Mouse (Mus musculus) liver, embryonic 16.5 days (tissue): ENCODE results near the gene Tanc1. TPM values are rescaled to one million over a fixed set of nuclear protein-coding genes. Genes with fewer than 3 reads are reported as not detected.

Experiments used
- ATAC-seq: fragments of 200-750 bp; cut with Nextera tagmentation; 2 replicates; pipeline ENCODE4 v1.8.0; 2017; ENCODE audit warnings: low read depth, mild to moderate bottlenecking, moderate number of reproducible peaks, moderate library complexity
- H3K27ac ChIP-seq: fragments of 300-500 bp; sonication (generic); 2 replicates; pipeline ENCODE4 v1.5.1; 2014; ENCODE audit warnings: mild to moderate bottlenecking, low read length
- H3K27me3 ChIP-seq: fragments of 300-500 bp; sonication (generic); 2 replicates; pipeline ENCODE4 v1.6.1; 2014; ENCODE audit warnings: low read depth, low read length, mixed read lengths; ENCODE audit not compliant: control insufficient read depth, insufficient read depth
- H3K36me3 ChIP-seq: fragments of 300-500 bp; sonication (generic); 2 replicates; pipeline ENCODE4 v1.6.1; 2014; ENCODE audit warnings: mild to moderate bottlenecking; ENCODE audit not compliant: control insufficient read depth, insufficient read depth
- H3K4me1 ChIP-seq: fragments of 300-500 bp; sonication (generic); 2 replicates; pipeline ENCODE4 v1.6.1; 2014; ENCODE audit warnings: low read depth, low read length, mixed read lengths; ENCODE audit not compliant: control insufficient read depth
- H3K4me2 ChIP-seq: fragments of 300-500 bp; sonication (generic); 2 replicates; pipeline ENCODE4 v1.6.1; 2014; ENCODE audit warnings: low read depth, low read length, mixed read lengths
- H3K4me3 ChIP-seq: fragments of 300-500 bp; sonication (generic); 2 replicates; pipeline ENCODE4 v1.5.1; 2014; ENCODE audit warnings: low read depth, mild to moderate bottlenecking, low read length
- H3K9ac ChIP-seq: fragments of 300-500 bp; sonication (generic); 2 replicates; pipeline ENCODE4 v1.6.1; 2014; ENCODE audit warnings: low read depth, low read length
- H3K9me3 ChIP-seq: fragments of 300-500 bp; sonication (generic); replicated peaks from 2 replicates; pipeline ENCODE4 v1.6.1; 2016; ENCODE audit warnings: low read length; ENCODE audit not compliant: control insufficient read depth
- WGBS: fragments of 180-500 bp; shearing (Covaris S2); extraction: QIAGEN DNeasy Blood & Tissue Kit; methylation state at CpG from one replicate; pipeline ENCODE4 v1.1.7; 2014; ENCODE audit not compliant: insufficient replicate concordance; 5-methylcytosine and 5-hydroxymethylcytosine counted together
- polyA plus RNA-seq: library from polyadenylated mRNA; unstranded; fragments of >200 nt; fragmentation: Nextera tagmentation; extraction: Ambion mirVana; gene quantifications from 2 replicates; pipeline ENCODE4 v1.2.1, GENCODE M21; 2015

The Tanc1 gene
- polyA plus RNA-seq, 1 experiment from 2014 or later = 3.9 TPM

GRCm38 (mm10) chr2:59771708-59772107 lies 159.9 kb downstream of the Tanc1 start:
- no peak overlapping the region for H3K4me2 ChIP-seq
- no peak overlapping the region for H3K9ac ChIP-seq
- H3K27me3 ChIP-seq = no peaks in the 10 kb centered on the region
- no peaks in the 10 kb centered on the region for H3K4me1 ChIP-seq
- H3K4me3 ChIP-seq = no peak overlapping the region
- 60% methylated on average over 8 of the region's 8 CpGs for WGBS
- no peak overlapping the region for H3K27ac ChIP-seq
- no peaks in the 10 kb centered on the region for H3K36me3 ChIP-seq
- no peaks in the 10 kb centered on the region for H3K9me3 ChIP-seq
- ATAC-seq = no peak

GRCm38 (mm10) chr2:59772261-59772683 lies 160.4 kb downstream of the Tanc1 start:
- Histone ChIP-seq H3K4me3 (no peak overlapping the region), H3K27me3 (no peaks in the 10 kb centered on the region), H3K9me3 (no peaks in the 10 kb centered on the region), H3K4me2 (no peak overlapping the region), H3K9ac (no peak overlapping the region), H3K27ac (no peak overlapping the region), H3K4me1 (no peaks in the 10 kb centered on the region), H3K36me3 (no peaks in the 10 kb centered on the region)
- WGBS = 61% methylated on average over 12 of the region's 12 CpGs
- ATAC-seq = no peak

GRCm38 (mm10) chr2:59774374-59774773 lies 162.5 kb downstream of the Tanc1 start:
- Histone ChIP-seq H3K4me2 (no peak overlapping the region), H3K9ac (no peak overlapping the region), H3K36me3 (no peaks in the 10 kb centered on the region), H3K9me3 (no peaks in the 10 kb centered on the region), H3K4me3 (no peak overlapping the region), H3K27me3 (no peaks in the 10 kb centered on the region), H3K27ac (no peak overlapping the region), H3K4me1 (no peaks in the 10 kb centered on the region)
- ATAC-seq = no peak
- WGBS = 65% methylated on average over 6 of the region's 6 CpGs

- no peak overlapping the region for H3K9ac ChIP-seq
- WGBS = 74% methylated on average over 5 of the region's 5 CpGs
- ATAC-seq = no peak
These were observed 163.3 kb downstream of the Tanc1 start for GRCm38 (mm10) chr2:59775148-59775547.

GRCm38 (mm10) chr2:59775820-59776219 lies 164.0 kb downstream of the Tanc1 start:
- Histone ChIP-seq H3K9me3 (no peaks in the 10 kb centered on the region), H3K4me2 (no peak overlapping the region), H3K36me3 (no peaks in the 10 kb centered on the region), H3K4me3 (no peak overlapping the region), H3K4me1 (peaks cover 2% of the 10 kb centered on the region; the same call in 1 of the 2 replicates), H3K27me3 (no peaks in the 10 kb centered on the region), H3K9ac (no peak overlapping the region), H3K27ac (no peak overlapping the region)
- 57% methylated on average over 6 of the region's 6 CpGs for WGBS
- ATAC-seq = no peak

More at GRCm38 (mm10) chr2:59775148-59775547, 163.3 kb downstream of the Tanc1 start:
- H3K27me3 ChIP-seq = no peaks in the 10 kb centered on the region
- H3K4me2 ChIP-seq = no peak overlapping the region
- H3K9me3 ChIP-seq = no peaks in the 10 kb centered on the region
- no peak overlapping the region for H3K27ac ChIP-seq
- H3K36me3 ChIP-seq = no peaks in the 10 kb centered on the region
- peaks cover 2% of the 10 kb centered on the region; the same call in 1 of the 2 replicates for H3K4me1 ChIP-seq
- H3K4me3 ChIP-seq = no peak overlapping the region

GRCm38 (mm10) chr2:59779355-59779754 lies 167.5 kb downstream of the Tanc1 start:
- Histone ChIP-seq H3K27ac (no peak overlapping the region), H3K4me3 (no peak overlapping the region), H3K9me3 (no peaks in the 10 kb centered on the region), H3K27me3 (no peaks in the 10 kb centered on the region), H3K36me3 (no peaks in the 10 kb centered on the region), H3K4me2 (no peak overlapping the region), H3K4me1 (peaks cover 2% of the 10 kb centered on the region; the same call in 1 of the 2 replicates), H3K9ac (no peak overlapping the region)
- peak; percentile 75 for ATAC-seq
- 57% methylated on average over 10 of the region's 10 CpGs for WGBS

- no peak for ATAC-seq
- Histone ChIP-seq H3K27me3 (no peaks in the 10 kb centered on the region), H3K36me3 (no peaks in the 10 kb centered on the region), H3K4me3 (no peak overlapping the region), H3K4me1 (peaks cover 2% of the 10 kb centered on the region; the same call in 1 of the 2 replicates), H3K4me2 (no peak overlapping the region), H3K27ac (no peak overlapping the region), H3K9ac (no peak overlapping the region), H3K9me3 (no peaks in the 10 kb centered on the region)
- WGBS = 62% methylated on average over 5 of the region's 5 CpGs
These were observed 168.4 kb downstream of the Tanc1 start for GRCm38 (mm10) chr2:59780240-59780639.

GRCm38 (mm10) chr2:59783055-59783831 lies 171.4 kb downstream of the Tanc1 start:
- ATAC-seq = no peak
- Histone ChIP-seq H3K36me3 (no peaks in the 10 kb centered on the region), H3K9ac (no peak overlapping the region), H3K9me3 (no peaks in the 10 kb centered on the region), H3K4me3 (no peak overlapping the region), H3K27ac (no peak overlapping the region), H3K4me1 (peaks cover 2% of the 10 kb centered on the region; the same call in 1 of the 2 replicates), H3K4me2 (no peak overlapping the region), H3K27me3 (no peaks in the 10 kb centered on the region)
- WGBS = 58% methylated on average over 12 of the region's 12 CpGs

GRCm38 (mm10) chr2:59783832-59784627 lies 172.2 kb downstream of the Tanc1 start:
- peaks cover 2% of the 10 kb centered on the region; the same call in 1 of the 2 replicates for H3K4me1 ChIP-seq
- H3K9me3 ChIP-seq = no peaks in the 10 kb centered on the region
- WGBS = 63% methylated on average over 12 of the region's 12 CpGs
- no peak overlapping the region for H3K4me3 ChIP-seq
- H3K27me3 ChIP-seq = no peaks in the 10 kb centered on the region
- H3K4me2 ChIP-seq = no peak overlapping the region
- ATAC-seq = no peak
- H3K27ac ChIP-seq = no peak overlapping the region
- no peaks in the 10 kb centered on the region for H3K36me3 ChIP-seq
- no peak overlapping the region for H3K9ac ChIP-seq
